Mouse (Mus musculus): ENCODE data around the gene Ncoa3. TPM values are rescaled to one million over a fixed set of nuclear protein-coding genes. Genes with fewer than 3 reads are reported as not detected.

Gene Ncoa3
- polyA plus RNA-seq, 1 experiment from 2014 or later, result 20.4 TPM

- DNase-seq (ENCODE audit: low spot score), result no peak
Observed at GRCm38 (mm10) chr2:166001362-166001761, 8.9 kb downstream of the Ncoa3 start.

DNA sequence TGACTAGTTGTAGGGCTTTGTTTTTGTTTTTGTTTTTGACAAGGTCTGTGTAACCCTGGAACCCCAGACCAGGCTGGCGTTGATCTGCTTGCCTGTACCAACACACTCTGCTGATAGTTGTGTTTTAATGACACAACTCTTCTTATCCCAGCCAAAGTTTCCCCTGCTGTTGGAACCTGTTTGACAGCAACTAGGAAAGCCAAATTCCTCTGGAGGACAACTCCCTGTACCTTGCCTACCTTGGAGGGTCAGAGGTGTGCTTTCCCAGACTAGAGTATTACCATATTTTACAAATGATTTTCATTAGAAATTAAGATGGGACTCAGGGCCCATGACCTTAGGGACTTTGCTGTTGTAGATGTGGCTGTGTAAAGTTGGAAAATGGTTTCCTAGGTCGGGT is 9.3 kb downstream of the Ncoa3 start:
- DNase-seq (ENCODE audit: low spot score), result no peak

- no peak for DNase-seq (ENCODE audit: low spot score)
Observed at GRCm38 (mm10) chr2:166002429-166002828, 10.0 kb downstream of the Ncoa3 start.

- DNase-seq (ENCODE audit: low spot score), result no peak
Observed at GRCm38 (mm10) chr2:166003004-166003403, 10.6 kb downstream of the Ncoa3 start.

GRCm38 (mm10) chr2:166007046-166007445 is 14.6 kb downstream of the Ncoa3 start:
- DNase-seq (ENCODE audit: low spot score), result no peak

GRCm38 (mm10) chr2:166008558-166009392 is 16.3 kb downstream of the Ncoa3 start:
- DNase-seq (ENCODE audit: low spot score), result no peak

DNA sequence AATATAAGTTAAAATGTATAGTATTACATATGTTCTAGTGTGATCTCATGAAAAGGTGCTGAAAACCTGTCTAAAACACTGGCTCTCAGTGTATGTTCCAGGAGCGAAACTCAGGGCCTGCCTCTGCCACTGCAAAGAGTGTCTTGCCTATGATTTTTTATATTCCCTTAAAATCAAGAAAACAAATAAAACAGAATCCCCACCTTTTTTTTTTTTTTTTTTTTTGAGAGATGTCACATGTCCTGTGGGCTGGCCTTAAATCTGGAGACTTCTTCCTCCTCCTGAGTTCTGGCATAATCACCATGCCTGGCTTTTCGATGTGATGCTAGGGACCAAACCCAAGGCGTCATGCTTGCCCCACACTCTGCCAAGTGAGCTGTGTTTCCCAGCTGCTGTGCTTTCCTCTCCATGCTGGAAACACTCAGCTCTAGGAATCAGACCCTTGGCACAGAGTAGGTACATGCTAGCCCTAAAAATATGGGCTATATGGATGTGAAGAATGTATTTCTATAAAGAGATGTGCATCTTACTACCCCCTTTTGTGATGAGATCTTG is 17.0 kb downstream of the Ncoa3 start:
- DNase-seq (ENCODE audit: low spot score), result no peak

GRCm38 (mm10) chr2:166010321-166010720 is 17.9 kb downstream of the Ncoa3 start:
- no peak for DNase-seq (ENCODE audit: low spot score)

GRCm38 (mm10) chr2:166011422-166011821 is 19.0 kb downstream of the Ncoa3 start:
- no peak for DNase-seq (ENCODE audit: low spot score)

DNA sequence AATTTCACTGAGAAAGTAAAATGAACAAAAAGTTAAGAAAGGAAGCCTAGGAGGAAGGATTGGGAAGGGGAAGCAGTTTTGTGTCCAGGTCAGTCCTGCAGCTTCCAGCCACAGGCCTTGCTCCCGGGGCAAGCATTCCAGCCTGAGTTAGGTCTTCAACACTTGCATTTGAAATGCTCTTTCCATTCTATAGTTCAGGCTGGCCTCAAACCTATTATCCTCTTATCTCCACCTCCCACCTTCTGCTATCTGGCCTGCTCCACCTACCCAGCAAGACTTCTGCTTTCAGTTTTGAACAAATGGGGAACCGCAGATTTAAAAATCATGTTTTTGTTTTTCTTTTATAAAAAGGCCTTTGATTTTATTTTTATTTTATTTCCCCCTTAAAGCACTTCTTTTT is 19.7 kb downstream of the Ncoa3 start:
- DNase-seq (ENCODE audit: low spot score), result no peak

DNA sequence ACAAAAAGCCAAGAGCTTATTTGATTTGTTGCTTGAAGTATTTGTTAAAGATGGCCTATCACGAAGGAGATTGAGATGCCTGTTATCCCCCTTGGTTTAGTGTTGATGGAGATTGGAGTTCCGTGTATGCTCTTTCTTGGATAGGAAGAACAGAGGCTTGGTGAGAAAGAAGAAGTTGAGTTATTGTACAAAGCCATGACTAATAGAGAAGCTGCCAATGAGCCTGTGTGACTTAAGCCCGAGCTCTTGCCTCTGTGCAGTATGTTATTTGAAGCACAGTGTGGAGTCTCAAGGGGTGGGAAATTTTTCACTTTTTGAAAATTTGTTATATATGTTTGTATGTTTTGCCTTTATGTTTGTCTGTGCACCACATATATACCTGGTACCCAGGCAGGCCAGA is 26.3 kb downstream of the Ncoa3 start:
- DNase-seq (ENCODE audit: low spot score), result no peak

DNA sequence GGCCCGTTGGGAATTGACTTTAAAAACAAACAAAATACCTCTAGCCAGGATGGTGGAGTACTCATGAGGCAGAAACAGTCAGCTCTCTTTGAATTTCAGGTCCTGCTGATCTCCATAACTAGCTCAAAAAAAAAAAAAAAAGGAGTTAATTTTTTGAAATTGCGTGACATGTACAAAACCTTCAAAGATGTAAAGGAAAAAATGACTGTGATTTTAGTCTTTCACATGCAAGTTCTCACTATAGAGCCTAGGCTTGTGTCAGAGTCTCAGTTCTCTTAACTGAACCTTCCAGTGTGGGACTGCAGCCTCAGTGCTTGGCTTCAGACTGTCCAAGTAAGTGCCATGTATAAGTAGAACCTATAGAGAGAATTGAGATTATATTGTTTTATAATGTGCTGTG is 27.6 kb downstream of the Ncoa3 start:
- DNase-seq (ENCODE audit: low spot score), result no peak

DNA sequence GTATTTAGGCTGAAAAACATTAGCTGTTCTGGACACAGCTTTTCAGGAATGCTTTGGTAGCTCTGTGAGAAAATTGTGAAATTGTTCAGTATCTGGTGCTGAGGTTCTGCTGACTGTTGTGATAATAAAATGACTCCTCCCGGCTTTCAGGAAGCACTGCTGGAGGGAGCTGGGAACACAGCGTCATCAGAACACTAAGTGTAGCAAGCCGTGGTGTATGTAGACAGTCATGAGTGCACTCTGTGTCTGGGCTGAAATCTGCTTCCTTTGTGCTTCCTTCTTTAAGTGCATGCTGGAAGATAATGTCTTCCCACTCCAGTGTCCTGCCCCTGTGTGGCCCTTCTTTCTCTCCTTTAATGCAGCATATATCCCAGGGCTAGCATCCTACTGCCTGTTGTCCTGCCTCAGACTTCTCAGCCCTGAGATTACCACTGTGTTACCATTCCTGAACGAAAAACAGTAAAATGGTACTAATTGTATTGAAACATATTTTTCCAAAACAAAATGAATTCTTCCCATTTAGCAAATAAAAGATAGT is 28.7 kb downstream of the Ncoa3 start:
- DNase-seq (ENCODE audit: low spot score), result no peak

DNA sequence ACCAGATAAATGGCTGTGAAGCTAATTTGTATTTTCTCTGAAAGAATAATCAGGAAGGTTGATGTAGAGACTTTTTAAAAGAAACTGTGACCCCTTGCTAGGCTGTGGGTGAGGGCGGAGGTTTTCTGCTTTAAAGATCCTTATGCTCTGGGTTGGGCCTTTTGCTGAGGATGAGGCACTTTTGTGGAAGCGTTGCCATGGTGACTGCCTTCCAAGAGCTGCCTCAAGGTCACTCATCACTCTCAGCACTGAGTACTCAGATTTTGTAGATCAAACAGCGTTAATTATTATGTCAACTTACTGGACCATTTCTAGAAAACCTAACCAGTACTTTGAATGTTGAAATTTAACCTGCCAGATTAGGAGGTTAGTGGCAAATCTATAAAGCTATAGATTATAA is 29.2 kb downstream of the Ncoa3 start:
- no peak for DNase-seq (ENCODE audit: low spot score)

GRCm38 (mm10) chr2:166022327-166022726 is 29.9 kb downstream of the Ncoa3 start:
- DNase-seq (ENCODE audit: low spot score), result peak; percentile 60

DNA sequence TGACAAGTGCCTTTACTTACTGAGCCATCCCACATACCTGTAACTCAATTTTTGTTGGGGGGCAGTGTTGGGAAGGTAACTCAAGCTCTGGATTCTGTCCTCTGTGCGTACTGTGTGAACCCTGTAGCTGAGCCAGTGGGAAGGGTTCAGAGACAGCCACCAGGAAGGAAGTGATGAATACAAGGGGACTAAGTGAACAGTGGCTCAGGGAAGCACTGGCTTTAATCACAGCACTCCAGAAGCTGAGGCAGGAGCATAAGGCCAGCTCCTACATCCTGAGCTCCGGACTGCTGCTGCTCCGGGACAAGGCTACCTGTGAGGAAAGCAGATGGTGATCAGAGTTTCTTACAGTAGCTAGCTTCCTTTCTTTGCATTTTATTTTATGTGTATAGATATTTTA is 31.6 kb downstream of the Ncoa3 start:
- no peak for DNase-seq (ENCODE audit: low spot score)

GRCm38 (mm10) chr2:166024621-166025020 is 32.2 kb downstream of the Ncoa3 start:
- no peak for DNase-seq (ENCODE audit: low spot score)

- no peak for DNase-seq (ENCODE audit: low spot score)
Observed at GRCm38 (mm10) chr2:166025943-166026342, 33.5 kb downstream of the Ncoa3 start.

DNA sequence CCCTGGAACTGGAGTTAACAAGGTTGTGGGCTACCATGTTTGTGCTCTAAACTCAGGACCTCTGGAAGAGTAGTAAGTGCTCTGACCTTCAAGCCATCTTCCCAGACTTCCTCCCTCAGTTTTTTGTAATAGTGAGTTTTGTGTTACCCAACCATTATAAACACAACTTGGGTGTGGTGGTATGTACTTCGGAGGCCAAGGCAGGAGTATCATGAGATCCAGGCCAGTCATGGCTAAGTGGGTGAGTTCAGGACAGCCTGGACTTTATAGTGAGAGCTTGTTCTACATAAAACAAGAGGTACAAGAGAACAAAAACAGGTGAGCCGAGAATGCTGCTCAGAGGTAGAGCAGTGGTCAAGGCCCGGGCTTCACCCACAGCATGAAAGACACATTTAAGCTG is 35.4 kb downstream of the Ncoa3 start:
- DNase-seq (ENCODE audit: low spot score), result no peak

GRCm38 (mm10) chr2:166029232-166029631 is 36.8 kb downstream of the Ncoa3 start:
- no peak for DNase-seq (ENCODE audit: low spot score)

DNA sequence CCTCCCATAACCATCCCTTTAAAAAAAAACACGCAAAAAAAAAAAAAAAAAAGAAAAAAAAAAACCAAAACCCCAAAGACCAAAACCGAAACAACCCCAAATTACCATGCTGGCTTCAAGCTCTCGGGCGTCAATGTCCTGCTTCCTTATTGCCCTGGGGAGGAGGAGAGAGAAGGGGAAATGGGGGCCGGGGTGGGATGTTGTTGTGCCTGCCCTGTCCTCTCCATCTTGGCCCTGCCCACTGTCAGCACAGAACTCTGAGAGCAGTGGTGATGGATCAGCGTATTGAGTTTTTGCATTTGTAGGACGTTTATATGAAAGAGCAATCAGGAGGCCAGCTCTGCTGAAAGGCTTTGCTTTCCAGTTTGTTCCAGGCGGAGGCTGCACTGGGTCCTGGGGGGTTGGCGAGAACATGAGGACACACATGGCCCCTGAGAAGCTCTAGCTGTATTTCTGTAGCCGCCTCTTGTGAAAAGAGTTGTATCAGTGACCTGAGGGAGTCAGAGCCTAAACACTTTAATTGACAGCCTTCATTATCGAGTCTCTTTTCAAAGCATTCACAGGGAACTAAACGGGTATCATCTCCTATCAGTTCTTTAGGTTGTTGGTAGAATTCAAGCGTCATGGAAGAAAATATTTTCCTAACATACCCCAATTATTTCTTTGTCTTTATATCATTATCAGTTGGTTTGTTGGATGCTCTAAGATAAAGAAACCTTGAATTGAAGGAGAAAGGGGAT is 38.0 kb downstream of the Ncoa3 start:
- peak; percentile 20 for DNase-seq (ENCODE audit: low spot score)
